Mouse (Mus musculus) liver, embryonic 16.5 days (tissue): ENCODE measurements around the gene Glmp. TPM values are rescaled to one million over a fixed set of nuclear protein-coding genes. Genes with fewer than 3 reads are reported as not detected.
A peak's percentile ranks its signal among the peaks of the same experiment; 100 is the strongest.

ENCODE experiments used
- ATAC-seq: fragments of 200-750 bp; cut with Nextera tagmentation; 2 replicates; pipeline ENCODE4 v1.8.0; 2017; ENCODE audit warnings: low read depth, mild to moderate bottlenecking, moderate number of reproducible peaks, moderate library complexity
- H3K27ac ChIP-seq: fragments of 300-500 bp; sonication (generic); 2 replicates; pipeline ENCODE4 v1.5.1; 2014; ENCODE audit warnings: mild to moderate bottlenecking, low read length
- H3K27me3 ChIP-seq: fragments of 300-500 bp; sonication (generic); 2 replicates; pipeline ENCODE4 v1.6.1; 2014; ENCODE audit warnings: low read depth, low read length, mixed read lengths; ENCODE audit not compliant: control insufficient read depth, insufficient read depth
- H3K36me3 ChIP-seq: fragments of 300-500 bp; sonication (generic); 2 replicates; pipeline ENCODE4 v1.6.1; 2014; ENCODE audit warnings: mild to moderate bottlenecking; ENCODE audit not compliant: control insufficient read depth, insufficient read depth
- H3K4me1 ChIP-seq: fragments of 300-500 bp; sonication (generic); 2 replicates; pipeline ENCODE4 v1.6.1; 2014; ENCODE audit warnings: low read depth, low read length, mixed read lengths; ENCODE audit not compliant: control insufficient read depth
- H3K4me2 ChIP-seq: fragments of 300-500 bp; sonication (generic); 2 replicates; pipeline ENCODE4 v1.6.1; 2014; ENCODE audit warnings: low read depth, low read length, mixed read lengths
- H3K4me3 ChIP-seq: fragments of 300-500 bp; sonication (generic); 2 replicates; pipeline ENCODE4 v1.5.1; 2014; ENCODE audit warnings: low read depth, mild to moderate bottlenecking, low read length
- H3K9ac ChIP-seq: fragments of 300-500 bp; sonication (generic); 2 replicates; pipeline ENCODE4 v1.6.1; 2014; ENCODE audit warnings: low read depth, low read length
- H3K9me3 ChIP-seq: fragments of 300-500 bp; sonication (generic); replicated peaks from 2 replicates; pipeline ENCODE4 v1.6.1; 2016; ENCODE audit warnings: low read length; ENCODE audit not compliant: control insufficient read depth
- WGBS: fragments of 180-500 bp; shearing (Covaris S2); extraction: QIAGEN DNeasy Blood & Tissue Kit; methylation state at CpG from one replicate; pipeline ENCODE4 v1.1.7; 2014; ENCODE audit not compliant: insufficient replicate concordance; 5-methylcytosine and 5-hydroxymethylcytosine counted together
- polyA plus RNA-seq: library from polyadenylated mRNA; unstranded; fragments of >200 nt; fragmentation: Nextera tagmentation; extraction: Ambion mirVana; gene quantifications from 2 replicates; pipeline ENCODE4 v1.2.1, GENCODE M21; 2015

Gene Glmp
- polyA plus RNA-seq, 1 experiment from 2014 or later = 97.1 TPM

- Histone ChIP-seq H3K27me3 (no peaks in the 10 kb centered on the region), H3K9ac (peak overlapping the region; percentile 93; the same call in 1 of the 2 replicates), H3K4me1 (peaks cover 38% of the 10 kb centered on the region), H3K36me3 (no peaks in the 10 kb centered on the region), H3K27ac (peak overlapping the region; percentile 89), H3K4me2 (peak overlapping the region; percentile 86), H3K4me3 (peak overlapping the region; percentile 87), H3K9me3 (no peaks in the 10 kb centered on the region)
- ATAC-seq = no peak
- WGBS = 54% methylated on average over 12 of the region's 12 CpGs
Observed at GRCm38 (mm10) chr3:88334029-88334658, 9.3 kb downstream of the Glmp start.

GRCm38 (mm10) chr3:88334902-88335435 lies 10.1 kb downstream of the Glmp start:
- no peaks in the 10 kb centered on the region for H3K9me3 ChIP-seq
- peak overlapping the region; percentile 86 for H3K4me2 ChIP-seq
- ATAC-seq = no peak
- H3K9ac ChIP-seq = peak overlapping the region; percentile 93
- H3K27me3 ChIP-seq = no peaks in the 10 kb centered on the region
- no peaks in the 10 kb centered on the region for H3K36me3 ChIP-seq
- H3K4me3 ChIP-seq = peak overlapping the region; percentile 87
- H3K4me1 ChIP-seq = peaks cover 40% of the 10 kb centered on the region
- WGBS = 27% methylated on average over 3 of the region's 3 CpGs
- peak overlapping the region; percentile 89 for H3K27ac ChIP-seq

GRCm38 (mm10) chr3:88335436-88336053 lies 10.7 kb downstream of the Glmp start:
- Histone ChIP-seq H3K9me3 (no peaks in the 10 kb centered on the region), H3K4me1 (peaks cover 41% of the 10 kb centered on the region), H3K27ac (peak overlapping the region; percentile 89), H3K27me3 (no peaks in the 10 kb centered on the region), H3K36me3 (no peaks in the 10 kb centered on the region), H3K9ac (peak overlapping the region; percentile 93), H3K4me3 (peak overlapping the region; percentile 87), H3K4me2 (peak overlapping the region; percentile 86)
- ATAC-seq = peak; percentile 23; the same call in 1 of the 2 replicates
- WGBS = under 1% methylated on average over 27 of the region's 27 CpGs

DNA sequence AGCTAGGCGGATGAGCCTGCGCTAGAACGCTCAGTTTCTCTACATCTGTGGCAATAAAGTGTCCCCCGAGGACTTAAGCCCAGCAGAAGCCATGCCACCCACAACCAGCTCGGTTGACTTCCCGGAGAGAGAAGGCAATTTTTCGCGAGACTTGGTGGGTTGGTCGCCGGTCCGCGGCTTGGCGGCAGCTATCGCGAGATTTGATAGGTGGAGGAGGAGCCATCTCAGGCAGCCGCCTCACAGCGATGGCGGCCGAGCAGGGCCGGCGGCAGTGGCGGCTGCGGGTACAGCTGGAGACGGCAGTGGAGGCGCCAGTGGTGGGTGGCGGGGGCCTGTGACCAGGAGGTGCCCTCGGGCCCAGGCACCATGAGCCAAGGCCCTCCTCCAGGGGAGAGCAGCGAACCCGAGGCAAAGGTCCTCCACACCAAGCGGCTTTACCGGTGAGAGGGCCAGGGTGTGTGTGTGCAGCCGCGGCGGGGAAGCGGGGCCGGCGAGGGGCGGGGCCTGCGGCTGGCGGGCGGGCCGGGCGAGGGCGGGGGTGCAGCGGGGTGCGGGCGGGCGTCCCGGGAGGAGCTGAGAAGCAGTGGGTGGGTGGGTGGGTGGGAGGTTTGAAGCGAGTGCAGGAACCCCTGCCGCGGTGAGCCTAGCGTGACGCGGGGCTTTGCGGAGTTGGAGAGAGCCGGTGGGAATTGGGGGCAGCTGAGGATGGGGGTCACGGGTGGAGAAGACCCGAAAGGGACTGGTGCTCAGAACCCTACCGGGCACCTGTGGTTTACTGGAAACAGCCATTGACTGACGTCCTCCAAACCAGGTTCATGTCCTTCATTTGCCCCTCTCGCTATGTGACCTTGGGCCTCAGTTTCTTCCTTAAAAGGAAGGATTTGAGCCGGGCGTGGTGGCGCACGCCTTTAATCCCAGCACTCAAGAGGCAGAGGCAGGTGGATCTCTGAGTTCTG lies 11.5 kb downstream of the Glmp start, which contains the start of the genes Tmem79 and Smg5:
Tmem79 (minus strand) TSS at position 91 of the 956 bp plus-strand sequence.
Smg5 (plus strand) TSS at position 203 of the 956 bp plus-strand sequence.
- ATAC-seq = peak; percentile 88
- peak within 1 kb of the TSS; percentile 86 for H3K4me2 ChIP-seq
- H3K27me3 ChIP-seq = no peaks in the 10 kb centered on the region
- H3K36me3 ChIP-seq = no peaks in the 10 kb centered on the region
- H3K4me3 ChIP-seq = peak within 1 kb of the TSS; percentile 87
- H3K9ac ChIP-seq = peak within 1 kb of the TSS; percentile 93
- H3K9me3 ChIP-seq = no peaks in the 10 kb centered on the region
- peak within 1 kb of the TSS; percentile 89 for H3K27ac ChIP-seq
- H3K4me1 ChIP-seq = peaks cover 45% of the 10 kb centered on the region
- under 1% methylated on average over 52 of the region's 66 CpGs for WGBS

DNA sequence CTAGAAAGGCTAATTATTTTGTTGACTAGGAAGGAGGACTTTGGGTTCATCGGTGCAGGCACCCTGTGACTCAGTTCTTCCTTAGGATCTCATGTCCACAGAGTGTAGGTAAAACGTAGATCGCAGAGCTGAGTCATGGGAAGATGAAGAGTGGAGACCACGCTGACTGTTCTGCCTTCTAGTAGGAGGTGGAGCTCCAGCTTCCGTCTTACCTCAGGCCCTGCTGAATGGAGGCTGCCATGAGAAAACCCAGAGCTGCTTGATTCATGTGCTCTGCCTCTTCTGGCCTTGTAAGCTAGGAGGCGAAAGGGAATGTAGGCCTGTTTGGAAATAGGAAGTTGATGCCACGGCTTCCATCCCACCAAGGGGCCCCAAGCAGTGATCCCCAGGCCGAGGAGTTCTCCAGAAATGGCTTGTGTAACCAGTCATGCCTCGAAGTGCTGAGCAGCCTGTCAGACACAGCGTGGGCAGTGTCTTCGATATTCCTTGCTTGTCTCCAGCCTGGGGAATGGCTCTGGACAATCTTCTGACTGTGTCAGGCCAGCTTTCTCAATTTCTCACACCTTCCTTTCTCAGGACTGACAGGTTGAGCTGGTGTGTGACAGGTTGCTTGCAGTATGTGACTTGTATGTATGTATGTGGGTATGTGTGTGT lies 12.7 kb downstream of the Glmp start:
- peak; percentile 43 for ATAC-seq
- H3K9me3 ChIP-seq = no peaks in the 10 kb centered on the region
- 20% methylated on average over 11 of the region's 11 CpGs for WGBS
- H3K9ac ChIP-seq = peak overlapping the region; percentile 93
- H3K27me3 ChIP-seq = no peaks in the 10 kb centered on the region
- peak overlapping the region; percentile 89 for H3K27ac ChIP-seq
- H3K4me1 ChIP-seq = peaks cover 45% of the 10 kb centered on the region
- H3K4me3 ChIP-seq = peak overlapping the region; percentile 87
- peaks cover 4% of the 10 kb centered on the region for H3K36me3 ChIP-seq
- peak overlapping the region; percentile 86 for H3K4me2 ChIP-seq

GRCm38 (mm10) chr3:88338316-88338715 lies 13.5 kb downstream of the Glmp start:
- Histone ChIP-seq H3K9me3 (no peaks in the 10 kb centered on the region), H3K4me3 (peak overlapping the region; percentile 27), H3K4me2 (peak overlapping the region; percentile 86), H3K4me1 (peaks cover 45% of the 10 kb centered on the region), H3K36me3 (peaks cover 12% of the 10 kb centered on the region), H3K9ac (peak overlapping the region; percentile 48), H3K27ac (peak overlapping the region; percentile 79), H3K27me3 (no peaks in the 10 kb centered on the region)
- WGBS = 22% methylated on average over 7 of the region's 7 CpGs
- ATAC-seq = peak; percentile 42

- Histone ChIP-seq H3K4me2 (peak overlapping the region; percentile 86), H3K4me1 (peaks cover 40% of the 10 kb centered on the region), H3K27me3 (no peaks in the 10 kb centered on the region), H3K9me3 (no peaks in the 10 kb centered on the region), H3K4me3 (peak overlapping the region; percentile 27), H3K27ac (peak overlapping the region; percentile 79), H3K9ac (peak overlapping the region; percentile 48), H3K36me3 (peaks cover 19% of the 10 kb centered on the region)
- ATAC-seq = no peak
- WGBS = 54% methylated on average over 3 of the region's 3 CpGs
Observed at GRCm38 (mm10) chr3:88339006-88339405, 14.2 kb downstream of the Glmp start.

DNA sequence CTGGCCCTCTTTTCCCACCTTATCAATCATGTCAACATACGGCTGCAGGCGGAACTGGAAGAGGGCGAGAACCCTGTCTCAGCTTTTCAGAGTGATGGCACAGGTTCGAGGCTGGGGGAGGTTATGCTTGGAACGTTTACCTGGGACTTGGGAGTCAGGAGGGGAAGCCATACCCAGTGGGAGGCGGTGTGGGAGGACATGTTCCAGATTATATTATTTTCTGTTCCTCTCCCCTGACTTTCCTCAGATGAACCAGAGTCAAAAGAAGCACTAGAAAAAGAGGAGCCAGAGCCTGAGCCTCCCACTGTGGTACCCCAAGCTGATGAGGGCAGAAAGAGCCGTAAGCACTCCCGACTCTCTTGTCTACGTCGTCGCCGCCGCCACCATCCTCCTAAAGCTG lies 25.9 kb downstream of the Glmp start:
- Histone ChIP-seq H3K4me3 (no peak overlapping the region), H3K4me1 (no peaks in the 10 kb centered on the region), H3K27me3 (no peaks in the 10 kb centered on the region), H3K4me2 (no peak overlapping the region), H3K27ac (no peak overlapping the region), H3K9ac (no peak overlapping the region), H3K36me3 (peaks cover 91% of the 10 kb centered on the region), H3K9me3 (no peaks in the 10 kb centered on the region)
- WGBS = 88% methylated on average over 13 of the region's 13 CpGs
- ATAC-seq = no peak
